Mouse (Mus musculus): ENCODE data around the gene Slc22a12.

GRCm38 (mm10) chr19:6536201-6536600 is 6.6 kb downstream of the Slc22a12 start:
- TF ChIP-seq CTCF (IDR thresholded peaks at IDR 0.05; ENCODE audit: insufficient read depth, low read depth, low read length) (no peak), POLR2A (IDR thresholded peaks at IDR 0.05; ENCODE audit: insufficient read depth, low read depth, low read length) (no peak)

Data from olfactory bulb, adult 2 months (tissue).